Mouse (Mus musculus): ENCODE data around the gene Atoh8. TPM values are rescaled to one million over a fixed set of nuclear protein-coding genes. Genes with fewer than 3 reads are reported as not detected.

Gene Atoh8
- polyA plus RNA-seq, 1 experiment from 2014 or later = 15.7 TPM

GRCm38 (mm10) chr6:72217415-72217784 is 18.0 kb downstream of the Atoh8 start:
- WGBS = 62% methylated on average over 6 of the region's 6 CpGs
- Histone ChIP-seq H3K36me3 (no peaks in the 10 kb centered on the region), H3K4me1 (peaks cover 98% of the 10 kb centered on the region), H3K9me3 (no peaks in the 10 kb centered on the region), H3K4me3 (peak overlapping the region; percentile 40), H3K27ac (peak overlapping the region; percentile 81), H3K27me3 (ENCODE audit: insufficient read depth, poor library complexity, severe bottlenecking) (0 out of 2 replicates have a peak, but pooled peaks cover 3% of the 10 kb centered on the region)
- DNase-seq (ENCODE audit: low spot score) = no peak

- H3K36me3 ChIP-seq = no peaks in the 10 kb centered on the region
- H3K4me3 ChIP-seq = peak overlapping the region; percentile 40
- 0 out of 2 replicates have a peak, but pooled peaks cover 3% of the 10 kb centered on the region for H3K27me3 ChIP-seq (ENCODE audit: insufficient read depth, poor library complexity, severe bottlenecking)
- peaks cover 98% of the 10 kb centered on the region for H3K4me1 ChIP-seq
- H3K9me3 ChIP-seq = no peaks in the 10 kb centered on the region
- peak overlapping the region; percentile 81 for H3K27ac ChIP-seq
- peak; percentile 96 for DNase-seq (ENCODE audit: low spot score)
- 2% methylated on average over 33 of the region's 33 CpGs for WGBS
These were observed 18.5 kb downstream of the Atoh8 start for GRCm38 (mm10) chr6:72216681-72217414.

GRCm38 (mm10) chr6:72215582-72215981 is 19.8 kb downstream of the Atoh8 start:
- peak overlapping the region; percentile 40; the same call in 1 of the 2 replicates for H3K4me3 ChIP-seq
- 24% methylated on average over 6 of the region's 6 CpGs for WGBS

GRCm38 (mm10) chr6:72211360-72211759 is 24.0 kb downstream of the Atoh8 start:
- WGBS = 48% methylated on average over 4 of the region's 4 CpGs
- peaks cover 72% of the 10 kb centered on the region for H3K4me1 ChIP-seq
- H3K27ac ChIP-seq = peak overlapping the region; percentile 44; the same call in 1 of the 2 replicates
- H3K9me3 ChIP-seq = no peaks in the 10 kb centered on the region
- DNase-seq (ENCODE audit: low spot score) = no peak
- H3K4me3 ChIP-seq = no peak overlapping the region
- H3K36me3 ChIP-seq = peaks cover 15% of the 10 kb centered on the region
- H3K27me3 ChIP-seq (ENCODE audit: insufficient read depth, poor library complexity, severe bottlenecking) = peaks cover 9% of the 10 kb centered on the region

More at GRCm38 (mm10) chr6:72215582-72215981, 19.8 kb downstream of the Atoh8 start:
- H3K36me3 ChIP-seq = no peaks in the 10 kb centered on the region
- H3K4me1 ChIP-seq = peaks cover 100% of the 10 kb centered on the region
- H3K27me3 ChIP-seq (ENCODE audit: insufficient read depth, poor library complexity, severe bottlenecking) = 0 out of 2 replicates have a peak, but pooled peaks cover 3% of the 10 kb centered on the region
- H3K9me3 ChIP-seq = no peaks in the 10 kb centered on the region
- peak overlapping the region; percentile 81 for H3K27ac ChIP-seq
- no peak for DNase-seq (ENCODE audit: low spot score)

GRCm38 (mm10) chr6:72210823-72211222 is 24.6 kb downstream of the Atoh8 start:
- DNase-seq (ENCODE audit: low spot score) = no peak
- peaks cover 20% of the 10 kb centered on the region for H3K36me3 ChIP-seq
- H3K9me3 ChIP-seq = no peaks in the 10 kb centered on the region
- 81% methylated on average over 7 of the region's 7 CpGs for WGBS
- peaks cover 72% of the 10 kb centered on the region for H3K4me1 ChIP-seq
- H3K27ac ChIP-seq = peak overlapping the region; percentile 44
- peaks cover 9% of the 10 kb centered on the region for H3K27me3 ChIP-seq (ENCODE audit: insufficient read depth, poor library complexity, severe bottlenecking)
- H3K4me3 ChIP-seq = no peak overlapping the region

GRCm38 (mm10) chr6:72209738-72210137 is 25.6 kb downstream of the Atoh8 start:
- H3K9me3 ChIP-seq = no peaks in the 10 kb centered on the region
- no peak overlapping the region for H3K4me3 ChIP-seq
- WGBS = 87% methylated on average over 7 of the region's 7 CpGs
- no peak for DNase-seq (ENCODE audit: low spot score)
- H3K27me3 ChIP-seq (ENCODE audit: insufficient read depth, poor library complexity, severe bottlenecking) = peaks cover 9% of the 10 kb centered on the region
- peak overlapping the region; percentile 52; the same call in 1 of the 2 replicates for H3K27ac ChIP-seq
- peaks cover 28% of the 10 kb centered on the region for H3K36me3 ChIP-seq
- peaks cover 63% of the 10 kb centered on the region for H3K4me1 ChIP-seq

- H3K27ac ChIP-seq = no peak overlapping the region
- H3K36me3 ChIP-seq = peaks cover 28% of the 10 kb centered on the region
These were observed 26.9 kb downstream of the Atoh8 start for GRCm38 (mm10) chr6:72208406-72209045.

GRCm38 (mm10) chr6:72206021-72206420 is 29.4 kb downstream of the Atoh8 start:
- Histone ChIP-seq H3K27ac (peak overlapping the region; percentile 23; the same call in 1 of the 2 replicates), H3K4me3 (no peak overlapping the region), H3K4me1 (peaks cover 46% of the 10 kb centered on the region), H3K27me3 (ENCODE audit: insufficient read depth, poor library complexity, severe bottlenecking) (peaks cover 9% of the 10 kb centered on the region), H3K36me3 (peaks cover 28% of the 10 kb centered on the region), H3K9me3 (no peaks in the 10 kb centered on the region)
- 80% methylated on average over 9 of the region's 9 CpGs for WGBS
- DNase-seq (ENCODE audit: low spot score) = no peak

More at GRCm38 (mm10) chr6:72208406-72209045, 26.9 kb downstream of the Atoh8 start:
- Histone ChIP-seq H3K27me3 (ENCODE audit: insufficient read depth, poor library complexity, severe bottlenecking) (peaks cover 9% of the 10 kb centered on the region), H3K4me1 (peaks cover 52% of the 10 kb centered on the region), H3K9me3 (no peaks in the 10 kb centered on the region), H3K4me3 (no peak overlapping the region)
- 83% methylated on average over 8 of the region's 8 CpGs for WGBS
- no peak for DNase-seq (ENCODE audit: low spot score)

- WGBS = 69% methylated on average over 7 of the region's 7 CpGs
- DNase-seq (ENCODE audit: low spot score) = no peak
- no peak overlapping the region for H3K4me3 ChIP-seq
- no peak overlapping the region for H3K27ac ChIP-seq
- H3K36me3 ChIP-seq = peaks cover 26% of the 10 kb centered on the region
- no peaks in the 10 kb centered on the region for H3K9me3 ChIP-seq
- H3K4me1 ChIP-seq = peaks cover 41% of the 10 kb centered on the region
- peaks cover 5% of the 10 kb centered on the region for H3K27me3 ChIP-seq (ENCODE audit: insufficient read depth, poor library complexity, severe bottlenecking)
These were observed 30.5 kb downstream of the Atoh8 start for GRCm38 (mm10) chr6:72204858-72205257.

GRCm38 (mm10) chr6:72203279-72203678 is 32.1 kb downstream of the Atoh8 start:
- H3K9me3 ChIP-seq = no peaks in the 10 kb centered on the region
- H3K27me3 ChIP-seq (ENCODE audit: insufficient read depth, poor library complexity, severe bottlenecking) = peaks cover 3% of the 10 kb centered on the region; the same call in 1 of the 2 replicates
- peaks cover 45% of the 10 kb centered on the region for H3K4me1 ChIP-seq
- no peak for DNase-seq (ENCODE audit: low spot score)
- H3K27ac ChIP-seq = 0 out of 2 replicates have a peak overlapping the region, but pooled peaks have one; percentile 38
- no peak overlapping the region for H3K4me3 ChIP-seq
- WGBS = 56% methylated on average over 5 of the region's 5 CpGs
- H3K36me3 ChIP-seq = peaks cover 26% of the 10 kb centered on the region

GRCm38 (mm10) chr6:72202732-72203131 is 32.6 kb downstream of the Atoh8 start:
- H3K4me1 ChIP-seq = peaks cover 42% of the 10 kb centered on the region
- H3K27ac ChIP-seq = no peak overlapping the region
- WGBS = 51% methylated on average over 5 of the region's 5 CpGs

GRCm38 (mm10) chr6:72200595-72201256 is 34.7 kb downstream of the Atoh8 start:
- Histone ChIP-seq H3K4me3 (no peak overlapping the region), H3K36me3 (peaks cover 7% of the 10 kb centered on the region; the same call in 1 of the 2 replicates), H3K9me3 (no peaks in the 10 kb centered on the region), H3K27ac (peak overlapping the region; percentile 75), H3K4me1 (peaks cover 39% of the 10 kb centered on the region), H3K27me3 (ENCODE audit: insufficient read depth, poor library complexity, severe bottlenecking) (no peaks in the 10 kb centered on the region)
- no peak for DNase-seq (ENCODE audit: low spot score)
- WGBS = 54% methylated on average over 11 of the region's 11 CpGs

More at GRCm38 (mm10) chr6:72202732-72203131, 32.6 kb downstream of the Atoh8 start:
- Histone ChIP-seq H3K36me3 (peaks cover 21% of the 10 kb centered on the region), H3K9me3 (no peaks in the 10 kb centered on the region), H3K4me3 (no peak overlapping the region), H3K27me3 (ENCODE audit: insufficient read depth, poor library complexity, severe bottlenecking) (peaks cover under 1% of the 10 kb centered on the region; the same call in 1 of the 2 replicates)
- no peak for DNase-seq (ENCODE audit: low spot score)

All from heart, embryonic 10.5 days (tissue).